Mouse (Mus musculus) midbrain, embryonic 15.5 days (tissue): ENCODE measurements at regions not wholly inside any gene's neighbourhood (a gene's known extent, or its start where the extent isn't known, plus 50 kb on each side); places are given as distances from the start of the nearest gene placed in this dataset.

ENCODE experiments used
- ATAC-seq: fragments of 200-750 bp; cut with Nextera tagmentation; replicated peaks from 2 replicates; pipeline ENCODE4 v1.8.0; 2017; ENCODE audit warnings: moderate TSS enrichment
- H3K27ac ChIP-seq: fragments of 300-500 bp; sonication (generic); 2 replicates; pipeline ENCODE4 v1.5.1; 2015; ENCODE audit warnings: mild to moderate bottlenecking, inconsistent platforms
- H3K27me3 ChIP-seq: fragments of 300-500 bp; sonication (generic); replicated peaks from 2 replicates; pipeline ENCODE4 v1.6.1; 2015; ENCODE audit warnings: inconsistent platforms
- H3K36me3 ChIP-seq: fragments of 300-500 bp; sonication (generic); replicated peaks from 2 replicates; pipeline ENCODE4 v1.6.1; 2015; ENCODE audit warnings: inconsistent platforms
- H3K4me1 ChIP-seq: fragments of 300-500 bp; sonication (generic); 2 replicates; pipeline ENCODE4 v1.6.1; 2015; ENCODE audit warnings: inconsistent platforms
- H3K4me2 ChIP-seq: fragments of 300-500 bp; sonication (generic); 2 replicates; pipeline ENCODE4 v1.6.1; 2015; ENCODE audit warnings: inconsistent platforms, mild to moderate bottlenecking, moderate library complexity
- H3K4me3 ChIP-seq: fragments of 300-500 bp; sonication (generic); 2 replicates; pipeline ENCODE4 v1.5.1; 2015; ENCODE audit warnings: mild to moderate bottlenecking, inconsistent platforms
- H3K9ac ChIP-seq: fragments of 300-500 bp; sonication (generic); 2 replicates; pipeline ENCODE4 v1.6.1; 2015; ENCODE audit warnings: mild to moderate bottlenecking, inconsistent platforms
- H3K9me3 ChIP-seq: fragments of 300-500 bp; sonication (generic); 2 replicates; pipeline ENCODE4 v1.6.1; 2016; ENCODE audit warnings: inconsistent platforms
- WGBS: fragments of 180-500 bp; shearing (Covaris S2); methylation state at CpG from one replicate; pipeline ENCODE4 v1.1.7; 2015; ENCODE audit warnings: mixed read lengths; 5-methylcytosine and 5-hydroxymethylcytosine counted together

DNA sequence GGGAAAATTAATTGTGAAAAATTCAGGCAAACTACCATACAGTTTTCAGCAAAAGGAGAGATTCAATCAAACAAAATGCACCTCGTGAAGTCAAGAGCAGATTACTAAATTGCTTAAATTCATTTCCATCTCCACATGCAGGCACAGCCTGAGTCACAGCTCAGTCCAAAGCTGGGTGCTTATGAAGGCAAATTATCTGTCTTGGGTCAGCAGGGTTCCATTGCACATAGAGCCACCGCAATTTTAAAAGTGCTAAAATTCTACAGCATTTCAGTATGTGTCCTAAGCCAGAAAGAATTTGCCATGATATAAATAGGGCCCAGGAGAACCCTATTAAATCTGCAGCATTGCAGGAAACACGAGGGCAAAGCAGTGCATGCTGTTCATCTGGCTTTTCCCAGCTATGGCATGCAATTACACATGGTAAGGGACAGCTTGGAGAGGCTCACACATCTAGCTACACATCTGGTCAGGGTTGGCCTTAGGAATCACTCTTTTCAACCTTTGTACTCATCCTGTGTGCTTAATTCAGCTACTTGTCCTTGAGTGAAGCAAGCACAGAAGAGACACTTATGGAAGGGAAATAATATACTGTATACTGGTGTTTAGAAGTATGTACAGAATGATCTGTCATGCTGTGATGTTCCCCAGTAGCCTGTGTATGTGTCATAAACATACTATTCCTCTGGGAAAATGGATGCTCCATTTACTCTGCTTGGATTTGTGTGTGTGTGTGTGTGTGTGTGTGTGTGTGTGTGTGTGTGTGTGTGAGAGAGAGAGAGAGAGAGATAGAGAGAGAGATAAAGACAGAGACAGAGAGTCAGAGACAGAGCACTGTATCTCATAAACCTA, 271.0 kb upstream of the Myo3a start:
- Histone ChIP-seq H3K9me3 (no peaks in the 10 kb centered on the region), H3K4me3 (no peak overlapping the region), H3K27me3 (no peaks in the 10 kb centered on the region), H3K27ac (peak overlapping the region; percentile 67), H3K4me2 (no peak overlapping the region), H3K36me3 (no peaks in the 10 kb centered on the region), H3K4me1 (peaks cover 19% of the 10 kb centered on the region), H3K9ac (no peak overlapping the region)
- no peak for ATAC-seq
- WGBS = 45% methylated on average over 3 of the region's 3 CpGs

- H3K4me3 ChIP-seq = no peak overlapping the region
- no peaks in the 10 kb centered on the region for H3K27me3 ChIP-seq
- peak; percentile 87 for ATAC-seq
- no peaks in the 10 kb centered on the region for H3K9me3 ChIP-seq
- 0% methylated on average over 3 of the region's 3 CpGs for WGBS
- no peaks in the 10 kb centered on the region for H3K36me3 ChIP-seq
- H3K4me1 ChIP-seq = peaks cover 28% of the 10 kb centered on the region
- H3K4me2 ChIP-seq = peak overlapping the region; percentile 28; the same call in 1 of the 2 replicates
- H3K27ac ChIP-seq = peak overlapping the region; percentile 74
- no peak overlapping the region for H3K9ac ChIP-seq
Measured at GRCm38 (mm10) chr2:21958365-21958764, 268.9 kb upstream of the Myo3a start.

DNA sequence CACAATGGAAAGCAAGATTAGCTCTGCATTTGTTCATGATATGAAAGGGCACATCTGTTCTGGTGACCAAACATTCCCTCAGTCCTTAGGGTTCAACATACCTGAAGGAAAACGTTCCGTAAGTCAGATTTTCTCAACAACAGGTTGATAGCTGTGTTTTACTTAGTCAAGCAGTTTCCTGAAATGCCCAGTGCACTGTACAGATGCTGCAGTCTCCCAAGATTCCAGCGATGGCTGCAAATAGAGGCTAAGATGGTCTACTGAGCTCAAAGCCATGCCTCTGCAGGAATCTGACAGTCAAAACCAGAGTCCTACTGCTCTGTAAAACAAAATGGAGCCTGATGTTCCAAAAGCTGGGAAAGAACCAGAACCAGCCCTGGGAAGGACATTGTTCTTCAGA, 268.5 kb upstream of the Myo3a start:
- peak overlapping the region; percentile 74 for H3K27ac ChIP-seq
- H3K9ac ChIP-seq = no peak overlapping the region
- peak; percentile 48; the same call in 1 of the 2 replicates for ATAC-seq
- H3K4me1 ChIP-seq = peaks cover 33% of the 10 kb centered on the region
- no peak overlapping the region for H3K4me3 ChIP-seq
- H3K36me3 ChIP-seq = no peaks in the 10 kb centered on the region
- peak overlapping the region; percentile 28; the same call in 1 of the 2 replicates for H3K4me2 ChIP-seq
- 32% methylated on average over 3 of the region's 3 CpGs for WGBS
- no peaks in the 10 kb centered on the region for H3K9me3 ChIP-seq
- no peaks in the 10 kb centered on the region for H3K27me3 ChIP-seq

- peak overlapping the region; percentile 49 for H3K4me2 ChIP-seq
- H3K27ac ChIP-seq = peak overlapping the region; percentile 83
- H3K9ac ChIP-seq = peak overlapping the region; percentile 20; the same call in 1 of the 2 replicates
- H3K4me3 ChIP-seq = peak overlapping the region; percentile 23
- H3K36me3 ChIP-seq = no peaks in the 10 kb centered on the region
- WGBS = 3% methylated on average over 7 of the region's 7 CpGs
- H3K27me3 ChIP-seq = no peaks in the 10 kb centered on the region
- H3K4me1 ChIP-seq = peaks cover 28% of the 10 kb centered on the region
- peak; percentile 75 for ATAC-seq
- H3K9me3 ChIP-seq = no peaks in the 10 kb centered on the region
Measured at GRCm38 (mm10) chr2:21963343-21964026, 263.8 kb upstream of the Myo3a start.

DNA sequence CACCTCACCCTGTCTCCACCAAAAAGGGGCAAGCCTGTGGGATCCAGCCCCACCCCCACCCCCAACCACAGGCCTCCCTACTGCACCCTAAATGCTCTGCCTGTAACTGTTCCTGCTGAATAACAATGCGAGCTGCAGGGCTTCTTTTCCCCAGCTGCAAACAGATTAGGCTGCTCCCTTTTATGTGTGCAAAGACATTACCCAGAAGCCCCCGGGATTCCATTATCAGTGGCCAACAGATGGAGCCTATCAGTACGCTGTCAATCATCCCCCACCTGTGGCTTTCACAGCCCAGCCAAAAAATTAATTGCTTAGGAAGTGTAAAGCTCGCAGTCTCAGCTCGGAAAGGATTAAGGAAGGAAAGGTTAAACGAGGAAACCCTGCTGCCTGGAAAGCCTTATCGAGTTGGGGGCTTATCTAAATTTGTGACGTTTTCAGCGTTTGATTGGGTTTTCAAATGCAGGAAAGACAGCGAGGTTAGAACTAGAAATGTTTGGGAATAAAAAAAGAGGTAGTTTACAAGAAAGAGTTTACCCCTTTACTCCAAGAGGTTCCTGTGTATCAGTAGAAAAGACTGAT, 263.2 kb upstream of the Myo3a start:
- peak overlapping the region; percentile 83 for H3K27ac ChIP-seq
- WGBS = 2% methylated on average over 10 of the region's 10 CpGs
- H3K9ac ChIP-seq = peak overlapping the region; percentile 20; the same call in 1 of the 2 replicates
- no peaks in the 10 kb centered on the region for H3K9me3 ChIP-seq
- ATAC-seq = peak; percentile 95
- H3K4me3 ChIP-seq = peak overlapping the region; percentile 23
- peak overlapping the region; percentile 49 for H3K4me2 ChIP-seq
- no peaks in the 10 kb centered on the region for H3K27me3 ChIP-seq
- H3K4me1 ChIP-seq = peaks cover 22% of the 10 kb centered on the region
- H3K36me3 ChIP-seq = no peaks in the 10 kb centered on the region

DNA sequence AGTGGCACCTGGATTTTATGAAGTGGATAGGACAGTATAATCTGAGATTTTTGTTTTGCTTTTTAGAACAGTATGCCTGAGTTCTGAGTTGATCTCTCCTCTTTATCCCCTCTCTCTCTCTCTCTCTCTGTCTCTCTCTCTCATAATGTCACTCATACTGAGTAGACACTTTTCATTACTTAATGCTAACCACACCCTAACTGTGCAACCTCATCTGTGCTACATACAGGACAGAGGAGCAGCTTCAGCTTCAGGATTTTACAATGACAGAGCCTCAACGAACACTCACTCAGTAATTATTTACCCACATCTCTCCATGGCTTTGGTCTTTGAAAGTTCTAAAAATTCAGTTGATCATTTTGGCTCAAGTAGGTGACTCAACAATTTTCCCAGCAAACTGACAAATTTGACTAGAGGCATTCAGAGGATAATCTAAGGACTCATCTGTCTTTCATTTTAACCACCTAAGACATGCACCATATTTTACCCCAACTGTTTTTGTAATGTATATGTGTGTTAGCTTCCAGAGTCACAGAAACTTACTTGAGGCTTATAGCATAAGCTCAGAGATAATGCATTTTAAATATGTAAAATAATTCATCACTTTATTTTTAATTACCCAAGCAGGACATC, 256.4 kb upstream of the Myo3a start:
- Histone ChIP-seq H3K27ac (no peak overlapping the region), H3K9ac (no peak overlapping the region), H3K9me3 (no peaks in the 10 kb centered on the region), H3K4me3 (no peak overlapping the region), H3K4me2 (no peak overlapping the region), H3K36me3 (no peaks in the 10 kb centered on the region), H3K27me3 (no peaks in the 10 kb centered on the region), H3K4me1 (no peaks in the 10 kb centered on the region)
- 84% methylated on average over 1 of the region's 1 CpGs for WGBS
- no peak for ATAC-seq

DNA sequence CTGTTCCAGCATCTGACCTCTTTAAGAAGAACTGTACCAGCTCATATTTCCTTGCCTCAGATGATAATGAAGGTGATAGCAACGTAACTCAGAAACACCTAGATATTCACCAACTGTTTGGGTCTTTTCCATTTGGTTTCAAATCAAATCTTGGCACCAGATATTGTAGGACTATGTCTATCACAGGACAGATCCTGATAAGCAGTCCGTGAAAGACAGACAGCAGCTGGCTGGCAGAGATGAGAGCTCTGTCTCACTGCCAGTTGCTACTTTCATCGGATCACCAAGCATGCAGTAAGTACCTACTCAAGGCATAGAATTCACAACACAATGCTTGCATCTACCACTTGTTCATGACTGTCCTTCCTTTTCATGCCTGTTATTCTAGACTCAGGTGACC, 252.7 kb upstream of the Myo3a start:
- Histone ChIP-seq H3K4me1 (no peaks in the 10 kb centered on the region), H3K36me3 (no peaks in the 10 kb centered on the region), H3K4me3 (no peak overlapping the region), H3K27ac (no peak overlapping the region), H3K4me2 (no peak overlapping the region), H3K9me3 (no peaks in the 10 kb centered on the region), H3K9ac (no peak overlapping the region), H3K27me3 (no peaks in the 10 kb centered on the region)
- no peak for ATAC-seq
- WGBS = 78% methylated on average over 3 of the region's 3 CpGs

DNA sequence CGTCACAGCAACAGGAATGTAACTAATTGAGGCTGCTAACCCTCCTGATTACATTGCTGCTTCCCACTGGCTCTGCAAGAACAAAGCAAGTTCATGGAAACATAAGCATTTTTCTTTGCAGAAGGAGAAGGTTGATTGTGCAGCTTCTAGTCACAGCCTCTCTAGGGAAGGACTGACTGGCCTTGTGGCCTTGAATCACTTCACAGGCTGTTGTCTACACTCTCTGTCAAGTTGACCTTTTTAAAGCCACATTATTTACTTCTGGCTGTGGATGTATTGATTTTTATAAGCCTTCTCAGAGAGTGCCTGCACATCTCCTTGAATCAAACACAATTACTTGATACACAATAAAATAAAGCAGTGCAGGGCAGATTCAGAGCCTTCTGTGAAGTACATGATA, 251.8 kb upstream of the Myo3a start:
- H3K4me3 ChIP-seq = no peak overlapping the region
- ATAC-seq = 0 out of 2 replicates have a peak, but pooled peaks have one; percentile 30
- H3K27me3 ChIP-seq = no peaks in the 10 kb centered on the region
- no peak overlapping the region for H3K9ac ChIP-seq
- 65% methylated on average over 1 of the region's 1 CpGs for WGBS
- no peaks in the 10 kb centered on the region for H3K36me3 ChIP-seq
- H3K4me2 ChIP-seq = no peak overlapping the region
- no peaks in the 10 kb centered on the region for H3K9me3 ChIP-seq
- H3K4me1 ChIP-seq = no peaks in the 10 kb centered on the region
- H3K27ac ChIP-seq = no peak overlapping the region

- Histone ChIP-seq H3K27ac (no peak overlapping the region), H3K4me1 (no peaks in the 10 kb centered on the region), H3K27me3 (no peaks in the 10 kb centered on the region), H3K4me3 (no peak overlapping the region), H3K9me3 (no peaks in the 10 kb centered on the region), H3K9ac (no peak overlapping the region), H3K4me2 (no peak overlapping the region), H3K36me3 (no peaks in the 10 kb centered on the region)
- ATAC-seq = no peak
Measured at GRCm38 (mm10) chr2:21976337-21976736, 251.0 kb upstream of the Myo3a start.

- no peak overlapping the region for H3K9ac ChIP-seq
- no peaks in the 10 kb centered on the region for H3K36me3 ChIP-seq
- WGBS = 89% methylated on average over 2 of the region's 2 CpGs
- H3K9me3 ChIP-seq = no peaks in the 10 kb centered on the region
- H3K4me2 ChIP-seq = no peak overlapping the region
- no peaks in the 10 kb centered on the region for H3K4me1 ChIP-seq
- no peak overlapping the region for H3K4me3 ChIP-seq
- no peaks in the 10 kb centered on the region for H3K27me3 ChIP-seq
- no peak overlapping the region for H3K27ac ChIP-seq
- no peak for ATAC-seq
Measured at GRCm38 (mm10) chr2:21976831-21977230, 250.5 kb upstream of the Myo3a start.

DNA sequence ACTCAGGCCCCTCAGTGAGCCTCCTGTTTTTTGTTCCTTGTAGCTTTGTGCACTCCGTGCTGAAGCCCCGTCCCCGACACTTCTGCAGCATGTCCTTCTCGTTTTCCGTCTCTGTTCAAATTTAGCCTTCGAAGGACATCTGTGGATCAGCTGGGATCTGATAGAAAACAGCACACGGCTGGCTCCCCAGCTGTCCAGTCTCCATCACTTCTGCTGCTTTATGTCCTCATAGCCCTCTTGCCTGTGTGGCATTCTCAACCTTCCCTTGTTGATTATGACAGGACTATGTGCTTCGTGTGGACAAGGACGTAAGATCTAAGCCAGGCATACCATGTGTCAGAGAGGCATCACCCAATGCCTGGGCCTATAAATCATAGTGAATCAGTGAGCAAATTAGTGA, 247.1 kb upstream of the Myo3a start:
- no peak overlapping the region for H3K4me3 ChIP-seq
- 92% methylated on average over 9 of the region's 9 CpGs for WGBS
- no peak overlapping the region for H3K9ac ChIP-seq
- no peak for ATAC-seq
- H3K4me2 ChIP-seq = no peak overlapping the region
- H3K4me1 ChIP-seq = no peaks in the 10 kb centered on the region
- H3K36me3 ChIP-seq = no peaks in the 10 kb centered on the region
- no peaks in the 10 kb centered on the region for H3K27me3 ChIP-seq
- no peak overlapping the region for H3K27ac ChIP-seq
- H3K9me3 ChIP-seq = no peaks in the 10 kb centered on the region

- Histone ChIP-seq H3K4me2 (no peak overlapping the region), H3K27me3 (no peaks in the 10 kb centered on the region), H3K36me3 (no peaks in the 10 kb centered on the region), H3K9ac (no peak overlapping the region), H3K4me3 (no peak overlapping the region), H3K4me1 (0 out of 2 replicates have a peak, but pooled peaks cover 1% of the 10 kb centered on the region), H3K27ac (no peak overlapping the region), H3K9me3 (no peaks in the 10 kb centered on the region)
- no peak for ATAC-seq
- 77% methylated on average over 2 of the region's 2 CpGs for WGBS
Measured at GRCm38 (mm10) chr2:22024438-22024837, 202.9 kb upstream of the Myo3a start.
